Mouse (Mus musculus) adrenal gland, postnatal 25 days (tissue): ENCODE data around the gene Tmsb4x. TPM values are rescaled to one million over a fixed set of nuclear protein-coding genes. Genes with fewer than 3 reads are reported as not detected.
A peak's percentile ranks its signal among the peaks of the same experiment; 100 is the strongest.

ENCODE experiments used
- DNase-seq: peaks from one replicate; pipeline ENCODE4 v3.0.0; 2021; ENCODE audit warnings: mixed read lengths
- long read RNA-seq: library from polyadenylated mRNA; stranded (forward); transcript quantifications from one replicate; pipeline ENCODE4 v2.0.0, GENCODE M21; 2021
- total RNA-seq: library from RNA; stranded (reverse); gene quantifications from 2 replicates; pipeline ENCODE4 v1.2.3, GENCODE M21; 2021

Tmsb4x gene
- 273 and 303 TPM in 2 replicates for total RNA-seq
- long read RNA-seq, transcript Tmsb4x-201 (3 exons, 768 nt) = major isoform, 83 of 97 reads
- long read RNA-seq, partial matches to known transcripts = 1 of 97 reads
- long read RNA-seq, other reads (novel, unspliced or antisense) = 13 of 97 reads

DNA sequence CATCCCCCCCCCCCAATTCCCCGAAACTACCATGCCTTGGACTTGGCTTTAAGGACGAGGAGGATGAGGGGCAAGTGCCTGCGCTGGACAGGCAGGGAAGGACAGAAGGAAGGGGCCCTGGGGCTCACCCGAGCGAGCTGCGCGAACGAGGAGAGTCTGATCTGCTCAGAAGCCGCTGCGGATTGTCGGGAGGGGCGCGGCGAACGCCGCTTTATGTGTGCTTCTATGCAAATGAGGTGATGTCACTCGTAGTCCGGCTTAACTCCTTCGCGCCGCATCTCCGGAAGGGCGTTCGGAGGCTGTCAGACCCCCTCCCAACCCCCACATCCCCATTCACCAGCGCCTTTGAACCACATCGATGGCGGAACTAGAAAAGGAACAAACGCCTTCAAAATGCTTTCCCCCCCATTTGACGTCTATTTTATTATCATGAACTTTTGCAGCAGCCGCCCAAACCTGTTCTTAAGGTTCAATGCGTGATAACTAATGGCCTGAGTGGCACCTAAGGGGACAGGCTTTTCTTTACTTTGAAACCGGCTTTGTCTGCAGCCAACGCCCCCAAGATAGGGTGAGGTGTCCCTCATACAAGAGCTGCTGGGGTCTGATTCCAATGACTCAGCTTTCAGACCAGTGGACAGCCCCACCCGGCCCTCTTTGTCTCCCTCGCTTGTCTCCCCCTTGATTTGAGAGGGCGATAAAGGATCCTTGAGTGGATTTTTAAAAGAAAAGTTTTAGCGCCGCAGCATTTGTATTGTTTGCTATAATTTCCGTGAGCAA, at the start of gene Tmsb4x:
Tmsb4x (minus strand) TSS at position 338 of the 777 bp plus-strand sequence.
- DNase-seq = peak; percentile 78

DNA sequence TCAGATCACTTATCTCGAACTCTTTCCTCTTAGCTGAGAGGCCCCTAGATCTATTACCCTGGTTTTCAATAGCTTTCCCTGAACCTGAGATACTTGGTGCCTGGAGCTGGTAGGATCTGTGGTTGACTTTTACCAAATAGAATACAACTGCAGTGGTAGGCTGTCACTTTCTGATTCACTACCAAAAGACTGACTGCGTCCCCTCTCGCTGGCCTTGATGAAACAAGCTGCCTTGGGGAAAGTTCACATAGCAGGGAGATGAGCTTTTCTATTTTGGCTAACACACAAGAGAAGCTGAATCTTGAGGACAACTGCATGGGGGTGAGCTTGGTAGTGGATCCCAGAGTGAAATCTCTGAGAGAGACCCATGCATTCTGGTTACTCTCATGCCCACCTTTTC, 32.6 kb upstream of the Tmsb4x start:
- DNase-seq = no peak

DNA sequence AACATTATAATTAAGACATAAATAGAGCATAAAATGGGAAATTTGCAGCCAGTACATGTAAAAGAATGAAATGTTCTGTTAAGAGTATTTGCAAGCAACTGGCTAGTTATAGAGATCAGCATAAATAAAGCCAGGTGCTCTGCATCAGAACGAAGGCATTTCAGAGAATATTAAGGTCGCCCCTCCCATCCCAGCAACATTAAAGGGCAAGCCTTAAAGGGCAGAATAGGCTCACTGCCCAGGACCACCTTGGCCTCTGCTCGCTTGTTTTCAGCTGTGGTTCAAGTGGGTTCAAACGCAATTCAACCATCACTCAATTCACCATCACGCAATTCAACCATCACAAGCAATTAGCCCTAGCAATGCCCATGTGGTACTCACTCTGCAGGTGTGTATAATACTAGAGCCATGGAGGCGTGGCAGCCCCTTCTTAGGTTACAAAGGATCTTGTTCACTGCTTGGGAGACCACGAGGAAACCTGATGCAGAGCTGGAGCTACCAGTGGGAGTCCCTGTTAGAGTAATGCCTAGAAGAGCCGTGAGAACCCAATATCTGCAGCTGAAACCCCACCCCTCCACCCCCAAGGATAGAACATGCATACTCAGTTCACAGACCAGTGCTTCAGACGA, 30.3 kb upstream of the Tmsb4x start:
- no peak for DNase-seq

DNA sequence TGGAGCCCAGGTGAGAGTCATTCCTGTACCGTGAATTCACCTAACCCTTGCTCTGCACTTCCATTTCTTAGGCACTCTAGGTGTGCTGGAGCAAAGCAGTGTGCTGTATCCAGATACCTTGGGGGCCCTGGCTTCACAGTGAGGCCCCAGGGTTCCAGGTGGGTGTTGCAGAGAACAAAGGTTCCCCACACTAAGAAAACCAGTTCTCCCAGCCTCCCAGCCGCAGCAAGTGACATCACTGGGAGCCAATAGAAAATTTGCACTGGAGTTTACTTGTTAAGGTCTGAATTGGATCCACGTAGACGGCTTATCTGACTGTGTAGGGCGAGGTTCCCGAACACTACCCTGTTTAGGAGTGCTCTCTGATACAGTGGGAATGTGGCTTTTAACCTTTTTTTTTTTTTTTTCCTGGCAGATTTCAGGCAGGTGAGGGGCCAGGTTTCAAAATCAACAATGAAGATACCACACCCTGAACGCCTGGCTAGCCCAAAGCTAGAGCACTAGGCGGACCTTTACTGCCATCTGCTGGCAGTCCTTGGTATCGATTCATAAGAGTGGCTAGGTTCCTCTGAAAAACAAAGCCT, 24.1 kb upstream of the Tmsb4x start:
- DNase-seq = peak; percentile 66

DNA sequence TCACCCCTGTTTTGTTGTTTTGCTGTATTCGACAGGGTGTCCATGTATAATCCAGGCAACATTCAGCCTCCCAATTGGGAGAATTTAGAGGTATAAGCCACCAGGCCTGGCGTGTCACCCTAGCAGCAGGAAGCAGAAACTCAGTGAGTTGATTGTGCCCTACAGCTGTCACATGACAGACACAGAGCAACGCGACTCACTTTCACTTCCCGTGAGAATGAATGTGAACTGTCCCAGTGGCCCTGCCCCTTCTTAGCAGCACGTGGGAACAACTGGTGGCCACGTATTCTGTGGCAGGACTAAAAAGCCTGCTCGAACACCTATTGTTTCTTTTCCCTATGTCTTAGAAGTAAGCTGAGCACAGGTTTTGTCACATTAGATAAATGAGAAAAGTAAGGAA, 22.0 kb upstream of the Tmsb4x start:
- no peak for DNase-seq

DNA sequence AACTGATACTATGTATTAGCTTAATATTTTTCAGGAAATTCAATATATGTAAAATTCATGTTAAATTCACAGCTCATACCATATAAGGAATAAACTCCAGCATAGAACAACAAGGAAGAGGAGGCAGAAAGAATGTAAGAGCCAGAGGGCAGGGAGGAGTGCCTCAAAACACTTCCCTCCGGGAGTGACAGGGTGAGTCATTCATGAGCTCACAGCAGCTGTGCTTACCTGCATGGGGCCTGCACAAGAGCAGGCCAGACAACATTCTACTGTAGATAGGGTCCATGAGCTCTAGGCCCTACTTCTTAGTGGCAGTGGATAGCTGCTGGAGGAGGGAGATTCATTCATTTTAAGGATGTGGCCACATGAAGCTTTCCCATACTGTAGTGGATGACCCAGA, 20.7 kb upstream of the Tmsb4x start:
- no peak for DNase-seq

DNA sequence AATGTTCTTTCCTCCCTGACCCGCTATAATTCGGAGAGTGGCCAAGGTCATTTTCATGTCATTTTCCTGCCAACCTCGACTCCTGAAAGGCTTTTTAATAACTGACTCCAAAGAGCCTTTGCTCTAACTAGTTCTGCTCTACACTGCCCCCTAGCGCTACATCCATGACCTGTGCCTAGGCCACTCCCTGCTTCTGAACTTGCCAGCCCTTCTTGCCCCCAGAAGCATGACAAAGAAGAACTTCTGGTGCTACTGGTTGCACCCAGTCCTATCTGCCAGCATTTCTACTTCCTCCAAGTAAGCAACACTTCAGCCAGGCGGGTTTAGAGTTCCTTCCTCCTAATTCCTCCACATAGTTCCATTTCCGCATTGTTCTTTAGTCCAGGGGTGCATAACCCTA, 20.1 kb upstream of the Tmsb4x start:
- DNase-seq = peak; percentile 67

DNA sequence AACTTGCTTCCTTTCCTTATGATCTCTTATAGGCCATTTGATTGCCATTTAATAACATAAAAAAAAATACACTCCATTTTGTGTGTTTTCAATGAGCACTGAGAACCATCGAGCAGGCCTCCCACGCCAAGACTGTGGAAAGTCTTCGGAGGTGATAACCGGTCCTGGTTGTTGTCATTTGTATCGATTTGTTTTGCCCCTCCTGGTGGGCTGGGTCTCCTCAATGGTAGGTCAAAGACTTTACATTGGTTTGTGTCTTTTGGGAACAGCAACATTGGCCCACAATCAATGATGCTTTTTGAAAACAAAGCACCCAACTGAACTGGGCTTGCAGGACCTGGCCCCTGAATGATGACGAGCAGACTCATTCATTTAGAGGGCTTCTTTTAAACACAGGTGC, 18.6 kb upstream of the Tmsb4x start:
- no peak for DNase-seq

DNA sequence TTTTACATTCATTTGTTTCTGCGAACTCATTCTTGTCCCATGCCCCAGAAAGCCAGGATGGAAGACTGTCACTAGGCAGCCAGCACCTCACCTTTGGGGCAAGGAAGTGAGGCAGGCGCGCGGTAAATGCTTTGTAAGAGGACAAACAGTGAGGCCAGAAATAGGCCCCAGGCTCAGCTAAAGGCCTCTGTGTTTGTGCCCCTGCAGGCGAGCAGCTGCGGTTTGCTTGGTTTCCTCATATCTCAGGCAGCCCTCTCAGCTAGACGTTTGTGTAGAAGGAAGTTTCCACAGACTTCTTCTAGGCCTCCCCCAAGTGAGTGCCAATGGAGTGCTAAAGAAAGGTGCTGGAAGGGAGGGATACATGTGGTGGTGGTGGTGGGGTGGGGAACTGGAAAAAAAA, 18.0 kb upstream of the Tmsb4x start:
- no peak for DNase-seq

DNA sequence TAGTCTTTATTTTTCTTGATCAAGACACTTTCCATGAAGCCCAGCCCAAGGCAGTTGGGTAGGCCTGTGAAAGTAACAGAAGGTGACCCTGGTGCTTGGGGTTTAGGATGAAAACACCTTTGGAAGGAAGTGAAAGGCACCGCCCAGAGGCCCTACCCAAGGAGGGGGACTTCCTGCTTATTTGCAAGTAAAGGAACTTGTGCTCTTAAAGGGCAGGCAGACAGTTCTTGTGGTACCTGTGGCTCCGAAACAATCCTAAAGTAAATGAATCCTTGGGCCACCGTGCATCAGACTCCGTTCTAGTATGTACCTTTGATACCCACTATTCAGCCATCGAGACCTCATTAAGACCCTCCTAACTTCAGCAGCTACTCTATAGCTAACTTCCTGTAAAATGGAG, 17.5 kb upstream of the Tmsb4x start:
- DNase-seq = no peak

DNA sequence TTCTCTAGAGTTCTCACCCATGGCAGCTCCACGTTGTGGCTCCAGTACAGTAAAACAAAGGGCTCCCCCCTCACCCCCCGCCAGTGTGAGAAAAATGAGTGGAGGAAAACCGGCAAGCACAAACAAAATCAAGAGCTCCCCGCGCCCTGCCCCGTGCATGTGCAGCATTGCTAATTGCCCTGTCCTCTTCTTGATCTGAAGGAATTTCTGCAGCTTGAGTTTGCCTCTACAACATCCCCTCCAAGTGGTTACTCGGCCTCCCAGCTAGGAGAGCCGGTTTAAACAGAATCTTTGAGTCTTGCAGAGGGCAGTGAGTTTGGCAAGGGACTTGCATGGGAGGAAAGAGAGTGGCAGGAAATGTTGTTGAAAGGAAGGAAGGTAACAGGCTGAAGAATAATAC, 3.6 kb upstream of the Tmsb4x start:
- DNase-seq = no peak

DNA sequence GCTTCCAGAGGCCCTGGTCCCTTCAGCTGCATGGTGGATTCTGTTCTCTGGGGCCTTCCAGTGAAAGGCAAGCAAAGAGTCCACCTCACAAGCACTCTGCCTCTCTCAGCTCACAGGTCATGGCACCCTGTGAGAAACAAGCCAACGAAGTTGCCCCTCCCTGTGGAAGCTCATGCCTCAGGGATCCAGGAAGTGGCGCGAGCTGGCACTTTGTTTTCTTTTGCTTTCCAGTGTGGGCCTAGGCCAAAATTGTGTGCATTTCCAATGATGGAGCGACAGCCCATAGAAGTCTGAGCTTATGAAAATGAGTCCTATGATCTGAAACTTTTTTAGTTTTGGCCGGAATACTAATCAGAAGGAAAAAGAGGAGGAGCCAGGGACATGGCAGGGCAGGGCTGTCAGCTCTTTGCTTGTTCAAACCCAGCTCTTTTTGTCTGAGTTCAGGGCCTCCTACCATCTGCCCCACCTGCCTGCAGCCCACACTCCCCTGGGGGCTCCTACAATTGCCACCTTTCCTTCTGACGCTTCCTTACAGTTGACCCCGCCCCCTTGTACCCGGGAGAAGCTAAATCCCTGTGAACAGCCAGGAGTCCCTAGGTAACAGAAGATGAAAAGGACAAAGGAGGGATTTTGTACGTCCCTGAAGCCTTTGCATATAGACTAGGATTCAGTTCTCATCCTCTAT, 2.9 kb upstream of the Tmsb4x start:
- no peak for DNase-seq

DNA sequence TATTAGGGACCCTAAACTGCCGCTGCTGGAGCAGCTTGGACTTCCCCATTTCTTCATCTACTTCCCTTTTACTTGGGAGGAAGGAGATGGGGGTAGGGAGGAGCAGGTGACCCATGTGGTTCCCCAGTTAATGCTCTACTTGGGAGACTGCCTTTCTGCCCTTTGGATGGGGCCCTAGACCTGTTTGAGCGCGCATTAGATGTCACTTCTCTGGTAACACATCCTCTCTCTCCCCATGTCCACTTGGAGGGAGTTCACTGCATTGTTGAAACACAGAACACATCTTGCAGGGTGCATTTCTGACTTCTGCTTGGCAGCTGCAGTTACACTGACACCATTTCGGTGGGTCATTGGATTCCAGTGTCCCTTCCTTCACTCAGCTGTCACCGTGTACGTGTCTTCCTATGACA, 1.2 kb upstream of the Tmsb4x start:
- no peak for DNase-seq

DNA sequence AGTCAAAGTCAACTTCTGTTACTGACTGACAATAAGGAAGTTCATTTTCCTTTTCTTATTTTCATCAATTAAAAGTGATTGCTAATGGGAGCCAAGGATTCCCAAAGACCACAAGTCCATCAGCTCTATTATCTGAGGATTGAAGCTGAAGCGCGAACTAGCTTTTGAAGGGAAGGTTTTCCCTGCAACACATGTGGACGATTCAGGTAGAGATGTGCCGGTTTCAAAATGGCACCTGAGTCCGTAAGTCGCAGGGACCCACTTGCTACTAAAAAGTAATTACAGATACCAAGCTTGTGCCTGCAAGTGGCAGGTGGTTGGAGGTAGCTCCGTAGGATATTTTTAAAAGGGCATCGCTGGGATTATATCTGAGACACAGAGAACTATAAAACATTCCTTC, 713 bp upstream of the Tmsb4x start:
- no peak for DNase-seq

DNA sequence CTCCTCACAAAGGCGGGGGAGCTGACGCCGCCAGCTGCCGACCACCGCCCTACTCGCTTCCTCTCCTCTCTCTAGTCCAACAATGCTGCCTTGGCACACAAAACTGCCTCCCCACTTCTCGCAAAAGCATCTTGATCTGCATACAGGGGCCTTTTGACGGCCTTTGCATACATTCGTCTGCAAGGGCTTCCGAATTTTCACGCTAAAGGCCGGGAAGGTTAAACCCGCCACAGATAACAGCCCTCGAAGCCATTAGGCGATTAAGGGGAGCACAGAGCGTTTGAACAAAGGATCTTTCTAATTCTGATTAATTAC, 652 bp downstream of the Tmsb4x start:
- peak; percentile 5 for DNase-seq

DNA sequence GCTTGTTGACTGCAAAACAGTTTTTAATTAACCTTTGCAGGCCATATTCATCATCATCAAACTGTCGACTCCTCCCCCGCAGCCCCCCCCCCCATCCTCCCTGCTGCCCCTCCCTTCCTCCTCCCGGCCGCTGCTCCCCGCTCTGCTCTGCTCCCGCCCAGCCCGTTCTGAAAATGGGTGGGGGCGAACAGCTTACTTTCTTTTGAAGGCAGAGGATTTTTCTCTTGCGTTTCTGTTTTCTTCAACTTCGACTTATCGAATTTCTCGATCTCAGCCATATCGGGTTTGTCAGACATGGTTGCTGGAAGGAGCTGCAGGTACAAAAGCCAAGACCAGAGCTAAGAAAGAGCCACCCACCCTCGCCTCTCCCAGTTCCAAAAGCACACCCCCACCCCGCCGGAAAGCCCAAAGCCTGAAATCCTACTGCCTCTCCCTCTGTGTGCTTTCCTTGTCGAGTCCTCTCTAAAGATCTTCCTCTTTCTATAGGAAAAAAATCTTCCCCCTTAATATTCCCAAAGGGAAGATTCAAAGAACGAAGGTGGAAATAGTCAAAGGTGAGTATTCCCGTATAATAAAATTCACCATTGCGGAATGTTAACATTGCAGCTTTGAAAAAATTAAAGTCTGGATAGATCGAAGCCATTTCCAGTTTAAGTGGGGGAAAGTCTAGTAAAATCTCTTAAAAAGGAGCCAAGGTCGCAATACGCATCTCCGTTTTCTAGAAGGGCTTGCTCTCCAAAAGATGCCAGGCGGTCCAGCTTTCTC, 1.2 kb downstream of the Tmsb4x start:
- peak; percentile 6 for DNase-seq

DNA sequence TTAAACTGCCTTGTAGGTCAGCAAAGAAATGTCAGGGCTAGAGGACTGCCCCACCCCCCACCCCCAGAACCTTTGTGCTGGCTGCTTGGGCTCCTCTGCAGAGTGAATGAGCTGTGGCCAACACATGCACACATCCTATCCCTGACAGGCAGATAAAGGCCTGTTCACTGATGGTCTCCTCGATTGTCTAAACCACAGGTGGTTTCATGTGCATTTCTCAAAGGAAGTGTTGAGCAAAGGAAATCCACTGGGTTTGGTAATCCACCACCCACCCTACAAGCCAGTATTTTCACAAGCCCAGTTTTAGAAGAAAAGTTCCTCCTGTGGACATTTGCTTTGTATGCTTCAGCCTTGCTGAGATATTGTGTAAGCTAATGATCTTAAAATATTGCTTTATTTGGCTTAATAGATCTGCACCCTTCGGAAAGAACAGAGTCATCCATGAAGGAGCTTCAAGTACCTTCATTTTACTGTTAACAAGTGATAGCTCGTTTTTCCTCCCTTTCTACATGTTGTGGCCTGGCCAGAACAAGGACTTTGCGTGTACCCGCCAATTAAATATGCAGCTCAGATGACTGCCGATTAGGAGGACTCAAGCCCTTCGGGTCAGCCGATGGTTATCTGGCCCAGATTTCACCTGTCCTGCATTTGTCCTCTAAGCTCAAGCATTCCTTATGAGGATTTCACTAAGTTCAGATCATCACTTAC, 3.1 kb downstream of the Tmsb4x start:
- DNase-seq = no peak

DNA sequence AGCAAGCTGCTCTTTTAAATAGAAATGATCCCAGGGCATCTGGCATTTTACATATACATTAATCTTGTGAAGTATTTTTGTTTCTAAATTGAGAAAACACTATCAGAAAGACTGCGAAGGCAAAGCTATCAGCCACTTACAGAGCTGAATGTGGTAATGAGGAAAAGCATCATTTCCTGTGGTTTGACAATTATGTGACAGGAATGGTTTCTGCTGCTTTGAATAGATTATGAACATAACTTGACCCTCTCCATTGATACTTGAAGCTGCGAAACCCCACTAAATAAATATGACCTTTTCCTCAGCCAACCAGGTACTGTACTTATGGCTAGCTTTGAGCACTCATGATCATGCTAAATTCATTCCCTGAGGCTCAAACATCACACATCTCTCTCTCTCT, 7.8 kb downstream of the Tmsb4x start:
- DNase-seq = no peak

DNA sequence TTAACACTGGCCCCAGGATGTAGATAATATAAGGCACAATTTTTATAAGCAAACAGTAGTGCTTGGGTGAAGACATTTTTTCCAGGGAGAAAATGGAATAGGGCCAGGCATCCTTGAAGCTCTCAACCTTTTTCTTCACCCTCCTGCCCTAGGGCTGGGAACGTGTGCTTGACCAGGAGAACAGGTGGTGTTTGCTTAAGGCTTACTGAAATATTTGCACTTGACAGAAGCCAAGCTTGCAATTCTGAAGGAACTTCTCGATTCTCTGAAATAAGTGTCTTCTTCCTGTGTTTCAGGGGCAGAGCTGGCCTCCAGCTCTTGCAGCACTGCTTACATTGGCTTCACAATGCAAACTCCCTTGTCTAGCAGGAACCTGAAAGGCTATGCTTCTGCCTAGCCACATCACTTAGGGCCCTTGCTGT, 13.9 kb downstream of the Tmsb4x start:
- DNase-seq = no peak

DNA sequence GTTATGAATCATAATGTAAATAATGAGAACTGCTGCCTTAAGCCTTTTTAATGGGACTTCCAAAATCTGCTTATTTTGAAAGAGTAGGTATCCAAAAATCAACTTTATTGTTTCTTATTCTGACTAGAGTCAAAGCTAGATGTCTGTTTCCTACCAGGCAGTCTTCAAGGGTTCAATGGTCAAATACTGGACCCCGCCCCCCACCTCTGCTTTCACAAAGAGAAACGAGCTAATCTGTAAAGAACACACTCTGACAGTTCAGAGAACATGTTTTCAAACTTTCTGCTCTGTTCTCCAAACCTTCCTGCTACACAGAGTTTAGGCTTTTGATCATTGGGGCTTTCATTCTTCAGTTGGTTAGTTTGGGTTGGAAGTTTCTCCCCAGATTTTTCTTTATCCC, 22.8 kb downstream of the Tmsb4x start:
- DNase-seq = no peak

DNA sequence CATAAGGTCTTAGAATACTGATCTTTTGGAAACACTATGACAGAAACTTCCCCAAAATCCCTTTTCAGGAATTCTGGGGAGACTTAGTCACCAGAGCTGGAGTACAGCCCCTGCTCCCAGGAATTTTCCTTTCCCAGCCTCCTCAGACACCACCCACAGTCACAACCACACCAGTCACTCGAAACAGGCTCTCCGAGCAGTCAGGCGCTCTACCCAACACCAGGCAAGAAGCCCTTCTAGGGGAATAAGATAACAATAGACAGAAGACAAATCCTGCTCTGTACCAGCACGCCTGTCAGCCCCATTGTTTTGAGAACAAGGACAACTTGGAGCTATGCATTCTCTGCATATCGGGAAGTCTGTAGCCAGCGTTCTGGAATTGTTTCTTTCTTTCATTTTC, 25.6 kb downstream of the Tmsb4x start:
- DNase-seq = peak; percentile 2

DNA sequence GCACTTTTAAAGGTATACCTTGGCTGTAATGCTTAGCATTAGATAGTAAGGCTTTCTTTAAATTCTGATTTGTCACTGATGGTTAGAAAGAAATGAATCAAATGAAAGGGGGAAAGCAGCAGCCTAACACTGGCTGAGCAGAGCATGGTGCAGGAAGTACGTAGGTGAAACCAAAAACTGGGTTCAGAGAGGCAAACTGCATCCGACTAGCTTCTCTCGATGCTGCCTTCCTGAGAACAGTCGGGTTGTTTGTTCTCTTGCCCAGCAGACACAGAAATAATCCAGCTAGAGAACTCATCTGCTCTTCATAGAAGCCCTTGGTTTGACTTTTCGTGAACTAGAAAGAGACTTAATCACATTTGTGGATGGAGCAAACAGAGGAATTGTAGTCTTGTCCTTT, 26.7 kb downstream of the Tmsb4x start:
- DNase-seq = no peak
